Mouse (Mus musculus) liver, adult 2 months (tissue): ENCODE measurements around the gene Wnt5b.

Experiments
- CTCF ChIP-seq: fragments of 200-500 bp; IDR thresholded peaks from 2 replicates; pipeline ENCODE4 v1.5.1; 2011; ENCODE audit warnings: low read depth, low read length, control low read depth
- POLR2A ChIP-seq: fragments of 200-500 bp; IDR thresholded peaks from 2 replicates; pipeline ENCODE4 v1.6.1; 2011; ENCODE audit warnings: low read length, control low read depth; ENCODE audit not compliant: insufficient read depth; ENCODE audit errors: extremely low read depth

DNA sequence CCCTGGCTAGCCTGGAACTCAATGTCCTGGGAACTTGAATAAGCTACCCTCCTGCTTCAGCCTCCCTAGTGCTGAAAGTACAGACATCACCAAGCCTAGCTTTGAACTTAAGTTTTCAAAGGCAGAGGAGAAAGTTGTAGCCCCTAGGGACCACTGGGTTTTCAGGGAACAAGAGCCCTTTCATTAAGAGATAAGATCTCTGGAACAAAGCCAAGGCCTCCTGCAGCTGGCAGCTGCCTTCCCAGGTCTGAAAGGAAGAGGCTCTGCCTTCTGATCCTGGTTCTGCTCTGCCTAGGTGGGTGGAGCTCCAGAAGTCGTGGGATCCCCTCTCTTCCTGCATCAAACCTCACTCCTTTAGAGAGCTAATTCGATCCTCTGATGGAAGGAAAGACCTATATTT is 58.7 kb downstream of the Wnt5b start:
- no peak for TF ChIP-seq CTCF
- TF ChIP-seq POLR2A: no peak
